Mouse (Mus musculus) heart, postnatal 0 days (tissue): ENCODE data around the gene Maip1.

Experiments used
- CTCF ChIP-seq: IDR thresholded peaks from 2 replicates; pipeline ENCODE4 v1.5.1; 2016; ENCODE audit warnings: antibody characterized with exemption, control low read depth, low read depth
- EP300 ChIP-seq: IDR thresholded peaks from 2 replicates; pipeline ENCODE4 v1.6.1; 2016; ENCODE audit warnings: antibody characterized with exemption, low read depth

- TF ChIP-seq CTCF (no peak), EP300 (no peak)
Measured at GRCm38 (mm10) chr1:57370451-57370850, 35.7 kb upstream of the Maip1 start.
